Mouse (Mus musculus) stomach, adult 2 months (tissue): ENCODE measurements around the gene Edn2. TPM values are rescaled to one million over a fixed set of nuclear protein-coding genes. Genes with fewer than 3 reads are reported as not detected.

Experiments used
- polyA plus RNA-seq: library from polyadenylated mRNA; depleted of rRNA; stranded (reverse); fragments of >200 nt; gene quantifications from 2 replicates; pipeline ENCODE4 v1.2.3, GENCODE M21; 2012; rRNA removed

Edn2 gene
- polyA plus RNA-seq, result 0.94 and 1.8 TPM in 2 replicates

DNA sequence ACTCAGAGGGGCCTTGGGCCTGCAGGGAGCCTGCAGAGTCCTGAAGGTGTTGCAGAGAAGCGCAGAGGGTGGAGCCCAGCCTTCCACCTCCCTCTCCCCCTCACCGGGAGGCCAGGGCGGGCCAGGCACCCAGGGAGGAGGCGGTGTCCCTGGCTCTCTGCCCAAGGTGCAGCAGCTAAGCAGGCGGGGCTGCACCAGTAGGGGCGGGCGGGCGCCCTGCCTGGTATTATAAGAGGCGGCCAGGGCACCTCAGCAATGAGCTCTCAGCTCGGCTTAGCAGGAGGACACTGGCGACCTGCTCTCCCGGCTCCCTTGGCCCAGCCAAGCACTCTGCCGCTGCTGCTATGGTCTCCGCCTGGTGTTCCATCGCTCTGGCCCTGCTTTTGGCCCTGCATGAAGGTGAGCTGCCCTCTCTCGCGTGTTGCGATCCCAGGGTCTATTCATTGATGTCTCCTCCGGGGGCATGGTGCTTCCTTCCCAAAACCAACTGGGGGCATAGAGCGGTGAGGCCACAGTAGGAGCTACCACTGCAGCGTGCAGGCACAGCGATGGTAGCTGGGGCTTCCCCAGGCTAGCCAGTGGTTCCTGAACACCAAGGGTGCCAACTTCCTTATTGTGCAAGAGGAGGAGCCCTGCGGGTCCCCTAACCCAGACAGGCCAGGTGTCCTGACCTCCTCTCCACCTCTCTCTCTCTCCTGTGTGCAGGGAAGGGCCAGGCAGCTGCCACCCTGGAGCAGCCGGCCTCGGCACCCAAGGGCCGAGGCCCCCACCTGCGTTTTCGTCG, at the start of gene Edn2:
Edn2 (plus strand) TSS at position 41 of the 784 bp plus-strand sequence.

Other genes starting within 250 kb of the Edn2 start
- not detected in 2 replicates for gene AL607142.1, start 96.2 kb upstream of the Edn2 start, polyA plus RNA-seq
- gene Foxo6, start 126.1 kb downstream of the Edn2 start, polyA plus RNA-seq, result 4.2 and 5.5 TPM in 2 replicates
- 17.4 and 21.7 TPM in 2 replicates for gene Scmh1, start 244.1 kb downstream of the Edn2 start, polyA plus RNA-seq